Mouse (Mus musculus) gastrocnemius, postnatal 4 days (tissue): ENCODE data around the gene Alg2. TPM values are rescaled to one million over a fixed set of nuclear protein-coding genes. Genes with fewer than 3 reads are reported as not detected.

Source experiments
- DNase-seq, 2 experiments: peaks; one replicate each; pipeline ENCODE4 v3.0.0; 2021 to 2022; ENCODE audit warnings: low spot score in 2 of 2, mixed read lengths in 2 of 2
- long read RNA-seq, 2 experiments: library from polyadenylated mRNA; stranded (forward); transcript quantifications; one replicate each; pipeline ENCODE4 v2.0.0; 2021
- total RNA-seq, 2 experiments: library from RNA; stranded (reverse); gene quantifications; 2 replicates each; pipeline ENCODE4 v1.2.3; 2021

Alg2 gene
- total RNA-seq = 10 to 100 TPM; 21.7 to 24.9 TPM
- long read RNA-seq, experiment 1, transcript Alg2-201 (2 exons, 3,021 nt) = major isoform, 22 of 24 reads
- long read RNA-seq, experiment 1, partial matches to known transcripts = 0 of 24 reads
- long read RNA-seq, experiment 1, other reads (novel, unspliced or antisense) = 2 of 24 reads
- long read RNA-seq, experiment 2, transcript Alg2-201 (2 exons, 3,021 nt) = major isoform, 33 of 35 reads
- long read RNA-seq, experiment 2, partial matches to known transcripts = 0 of 35 reads
- long read RNA-seq, experiment 2, other reads (novel, unspliced or antisense) = 2 of 35 reads

DNA sequence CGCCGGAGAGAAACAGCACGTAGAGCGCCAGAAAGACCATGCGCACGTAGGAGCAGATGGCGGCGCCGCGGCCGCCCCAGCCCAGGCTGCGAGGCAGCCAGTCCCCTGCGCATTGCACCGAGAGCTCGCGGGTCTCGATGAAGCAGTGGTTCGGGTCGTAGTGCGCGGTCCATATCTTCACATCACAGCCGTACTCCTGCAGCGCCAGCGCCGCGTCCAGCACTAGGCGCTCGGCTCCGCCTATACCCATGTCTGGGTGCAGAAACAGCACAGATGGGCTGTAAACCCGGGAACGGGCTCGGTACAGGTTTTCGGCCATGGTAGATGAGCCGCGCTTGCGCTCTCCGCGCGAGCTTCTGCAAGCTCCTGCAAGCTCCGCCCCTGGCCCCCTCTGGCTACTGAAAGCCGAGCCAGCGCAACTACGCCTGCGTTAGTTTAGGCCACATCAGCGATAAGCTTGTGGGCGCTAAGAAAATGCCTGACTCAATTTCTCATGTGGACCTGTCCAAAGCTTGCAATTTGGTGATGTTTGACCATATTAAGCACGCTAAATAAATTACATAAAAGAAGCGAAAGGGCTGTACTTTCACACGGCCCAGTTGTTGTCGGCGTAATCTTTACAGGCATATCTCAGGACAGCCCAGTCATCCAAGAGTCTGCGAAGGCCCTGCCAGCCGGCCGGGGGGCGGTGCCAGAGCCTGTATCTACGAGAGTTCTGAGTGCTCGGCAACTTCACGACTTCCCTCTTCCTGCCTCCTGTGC, at the start of gene Alg2, which contains the start of gene Sec61b:
TSS of gene Alg2 (minus strand) at position 366 of the 762 bp plus-strand sequence.
TSS of gene Sec61b (plus strand) at position 691 of the 762 bp plus-strand sequence.
- DNase-seq = peak; percentile 88 to 97

DNA sequence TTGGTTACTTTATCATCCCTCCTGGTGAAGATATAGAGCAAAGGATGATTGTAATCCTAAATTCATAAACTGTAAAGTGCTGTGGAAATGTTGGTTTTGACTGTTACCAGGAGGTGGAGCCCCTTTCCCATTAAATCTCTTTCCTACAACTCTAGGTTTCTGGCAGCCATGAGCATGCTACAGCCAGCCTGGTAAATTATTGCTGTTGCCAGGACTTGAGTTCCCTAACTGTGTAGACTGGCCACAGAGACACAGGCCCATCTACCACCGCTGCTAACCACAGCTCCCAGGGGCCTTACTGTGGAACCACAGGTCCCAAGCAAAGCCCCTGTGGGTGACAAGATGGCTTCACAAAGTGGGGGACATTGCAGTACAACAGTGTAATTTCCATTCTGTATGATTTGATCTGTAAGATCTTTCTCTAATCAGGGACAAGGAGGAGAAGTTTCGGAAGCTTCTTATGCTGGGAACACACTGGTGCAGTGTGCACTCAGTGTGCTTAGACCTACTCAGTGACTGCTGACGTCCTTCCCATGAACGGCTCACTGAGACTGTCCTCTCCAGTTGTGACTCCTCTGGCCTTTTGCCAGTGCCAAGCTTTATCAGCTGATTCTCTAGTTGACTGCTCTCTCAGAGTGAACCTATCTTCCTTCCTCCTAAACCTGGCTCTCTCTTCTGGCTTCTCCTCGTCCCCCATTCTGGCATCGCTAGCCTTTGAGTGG, 47.9 kb upstream of the Alg2 start:
- DNase-seq = peak in 1 of 2 experiments; percentile 17

DNA sequence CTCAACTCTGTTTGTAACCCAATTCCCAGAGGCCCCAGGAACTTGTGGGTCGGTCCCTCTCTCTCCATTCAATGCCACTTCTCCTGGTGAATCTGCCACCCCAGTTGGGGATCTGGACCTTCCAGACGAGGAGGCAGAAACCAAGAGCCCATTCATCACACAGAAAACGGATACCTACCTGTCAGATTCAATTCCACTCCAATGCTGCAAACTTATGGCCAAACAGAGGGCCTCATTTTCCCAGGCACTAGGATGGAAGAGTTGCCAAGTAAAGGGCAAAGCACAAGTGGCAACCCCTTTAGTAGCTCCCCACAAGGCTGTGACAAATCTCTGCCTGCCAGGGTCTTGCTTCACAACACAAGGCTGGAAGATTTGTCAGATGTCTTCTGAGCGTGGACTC, 45.9 kb upstream of the Alg2 start:
- no peak for DNase-seq

DNA sequence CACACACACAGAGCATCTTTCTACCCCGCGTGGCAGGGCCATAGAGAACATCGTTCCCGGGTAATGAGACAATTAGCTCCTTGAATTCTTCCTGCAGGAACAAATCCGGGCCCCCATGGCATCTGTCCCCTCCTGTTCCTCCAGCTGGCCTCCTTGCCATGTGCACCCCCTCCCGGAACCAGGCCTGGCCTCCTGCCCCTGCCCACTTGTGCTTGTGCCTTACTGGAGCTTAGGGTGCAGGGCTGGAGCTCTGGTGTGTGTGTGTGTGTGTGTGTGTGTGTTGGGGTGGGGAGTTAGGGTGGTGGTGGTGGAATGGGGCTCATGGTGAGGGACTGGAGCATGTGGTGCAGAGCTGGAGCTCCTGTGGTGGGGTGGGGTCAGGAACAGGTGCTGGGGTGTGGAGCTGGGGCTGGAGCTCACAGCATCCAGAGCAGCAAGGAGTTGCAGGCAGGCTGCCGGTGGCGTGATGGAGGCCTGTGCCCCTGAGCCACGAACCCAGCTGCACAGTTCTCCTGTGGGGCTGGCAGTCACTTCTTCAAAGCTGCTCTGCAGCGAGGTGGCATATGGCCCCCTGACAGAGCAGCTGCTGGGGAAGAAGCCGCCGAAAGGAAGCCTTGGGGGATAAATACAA, 44.5 kb upstream of the Alg2 start:
- DNase-seq = no peak

DNA sequence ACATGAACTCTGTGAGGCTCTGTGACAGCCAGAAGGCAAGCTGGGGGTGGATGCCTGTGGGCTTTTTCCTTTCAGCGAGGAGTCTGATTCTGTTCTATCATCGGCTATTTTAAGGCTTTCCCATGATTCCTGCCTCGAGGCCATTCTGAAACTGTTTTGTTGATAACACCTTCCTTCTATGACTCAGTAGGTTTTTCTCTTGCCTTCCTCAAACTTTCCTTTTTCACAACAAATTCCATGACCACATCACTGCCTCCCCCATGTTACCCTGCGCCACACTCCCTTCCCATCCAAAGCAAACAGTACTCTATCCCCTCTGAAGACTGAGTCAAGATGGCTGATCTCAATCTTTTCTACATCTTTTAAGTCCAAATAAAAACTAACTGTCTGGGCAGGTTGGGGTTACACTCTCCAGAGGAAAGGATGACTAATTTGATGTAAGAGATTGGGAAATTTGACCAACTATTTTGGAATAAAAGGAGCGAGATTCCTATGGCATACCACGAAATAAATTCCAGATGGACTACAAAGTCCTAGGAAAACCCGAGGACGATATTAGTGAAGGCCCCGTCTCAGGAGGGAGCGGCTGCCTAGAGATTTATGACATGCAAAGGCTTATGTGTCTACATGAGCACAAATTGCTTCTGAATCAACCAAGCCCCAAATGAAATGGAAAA, 30.8 kb upstream of the Alg2 start:
- DNase-seq = no peak

DNA sequence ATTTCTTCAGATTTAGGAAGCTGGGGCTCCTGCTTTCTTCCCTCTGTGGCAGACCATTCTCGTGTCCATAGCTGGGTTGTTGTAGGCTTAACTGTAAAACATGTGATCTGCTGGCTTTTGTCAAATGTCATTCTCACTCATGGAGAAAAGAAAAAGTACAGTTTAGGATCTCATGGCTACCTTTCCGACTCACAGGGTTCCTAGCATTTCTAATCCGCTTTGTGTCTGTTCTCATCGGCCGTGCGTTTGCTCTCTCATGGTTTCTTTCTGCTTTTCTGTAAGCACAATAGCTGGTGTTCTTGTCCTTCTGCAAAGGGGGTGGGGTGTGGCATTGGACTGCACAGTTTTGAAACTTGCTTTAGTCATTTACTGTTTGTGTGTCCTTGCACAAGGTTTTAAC, 28.9 kb upstream of the Alg2 start:
- DNase-seq = no peak

DNA sequence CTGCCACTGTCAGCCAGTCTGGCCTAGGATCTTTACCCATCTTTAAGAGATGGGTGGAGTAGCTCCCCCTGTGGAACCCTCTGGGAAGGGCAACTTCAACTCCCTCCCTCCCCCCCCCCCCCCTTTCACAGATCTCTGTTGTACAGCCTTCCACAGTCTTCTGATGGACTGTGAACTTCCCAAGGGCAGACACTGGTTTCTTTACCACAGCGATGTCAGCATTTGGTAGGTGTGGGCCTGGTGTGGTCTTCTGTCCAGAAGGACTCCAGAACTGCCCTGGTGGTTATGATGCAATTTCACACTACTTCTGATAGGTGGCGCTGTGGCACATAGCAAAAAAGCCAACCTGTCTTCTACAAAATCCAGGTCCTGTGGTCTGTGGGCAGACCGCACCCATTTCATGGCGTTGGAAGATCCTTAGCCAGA, 28.4 kb upstream of the Alg2 start:
- DNase-seq = no peak

DNA sequence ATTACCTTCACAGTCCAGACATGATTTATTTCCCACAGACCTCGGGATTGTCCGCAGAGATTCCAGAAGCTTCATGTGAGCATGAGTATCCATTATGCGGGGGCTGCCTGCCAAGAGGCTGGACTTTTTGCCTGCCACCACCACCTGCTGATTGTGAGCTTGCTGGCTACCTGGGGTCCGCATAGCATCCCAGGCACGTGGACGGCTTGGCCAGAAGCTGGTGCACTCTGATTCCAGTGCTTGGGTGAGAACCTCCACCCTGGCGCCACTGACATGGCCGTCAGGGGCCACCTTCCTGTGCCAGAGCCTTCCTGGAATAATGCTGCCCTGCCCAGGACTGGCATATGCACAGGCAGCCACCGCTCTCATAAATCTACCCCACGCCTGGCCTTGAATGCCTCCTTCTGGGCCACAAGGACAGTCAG, 25.0 kb upstream of the Alg2 start:
- no peak for DNase-seq

DNA sequence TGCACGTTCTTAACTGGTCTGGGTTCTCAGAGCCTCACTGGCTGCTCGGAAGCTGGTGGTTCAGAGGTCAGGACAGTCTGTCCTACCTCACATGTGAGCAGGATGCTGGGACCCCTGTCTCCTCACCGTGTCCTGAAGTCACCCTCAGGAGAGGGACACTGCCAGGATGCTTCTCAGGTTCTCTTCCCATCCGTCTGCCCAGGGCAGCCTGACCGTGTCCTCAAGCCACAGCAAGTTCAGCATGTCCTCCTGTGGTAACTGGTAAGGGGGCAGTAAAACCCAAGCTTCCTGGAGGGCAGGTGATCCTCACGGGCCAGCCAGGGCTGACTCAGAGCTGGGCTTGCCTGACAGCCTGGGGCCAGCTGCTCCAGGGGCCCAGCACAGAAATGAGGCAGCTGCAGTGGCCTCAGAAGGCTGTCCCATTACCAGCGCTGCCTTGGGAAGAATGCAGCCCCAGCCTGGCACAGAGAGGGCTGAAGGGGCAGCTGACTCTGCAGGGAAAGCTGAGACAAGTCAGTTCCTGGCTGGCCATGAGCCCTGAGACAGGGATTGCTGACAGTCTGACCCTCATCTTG, 23.8 kb upstream of the Alg2 start:
- peak in 1 of 2 experiments; percentile 37 for DNase-seq

DNA sequence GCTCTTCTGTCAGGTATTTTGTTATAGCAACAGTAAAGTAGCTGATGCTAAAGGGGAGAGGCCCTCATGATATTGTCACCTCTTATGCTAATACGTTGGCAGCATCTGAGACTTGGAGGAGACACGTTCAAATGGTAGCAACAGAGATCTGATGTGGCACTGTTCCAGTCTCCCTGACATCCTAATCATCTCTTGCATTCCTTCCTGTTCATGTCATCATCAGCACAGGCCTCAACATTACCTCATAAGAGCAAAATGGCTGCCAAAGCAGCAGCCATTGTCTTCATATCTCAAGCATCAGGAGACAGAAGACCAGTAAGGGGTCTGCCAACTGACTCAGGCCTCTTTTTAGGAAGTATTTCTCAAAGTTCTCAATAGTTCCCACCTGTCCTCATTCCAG, 20.6 kb upstream of the Alg2 start:
- no peak for DNase-seq

DNA sequence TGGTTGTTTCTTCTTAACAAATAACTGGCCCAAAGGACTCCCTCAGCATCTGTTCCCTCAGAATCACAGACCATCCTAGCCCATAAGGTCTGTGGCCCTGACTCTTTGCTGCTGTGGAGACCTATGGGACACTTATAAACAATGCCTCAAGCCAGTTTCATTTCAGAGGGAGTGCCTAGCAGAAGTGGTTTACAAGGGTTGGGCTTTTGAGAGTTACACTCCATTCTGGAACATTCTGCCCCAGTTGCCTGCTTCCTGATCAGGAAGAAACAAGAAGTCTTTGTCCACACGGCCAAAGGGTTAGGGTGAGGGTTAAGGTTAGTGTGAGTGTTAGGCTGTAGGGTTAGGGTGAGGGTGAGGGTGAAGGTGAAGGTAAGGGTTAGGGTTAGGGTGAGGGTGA, 20.0 kb upstream of the Alg2 start:
- no peak for DNase-seq

DNA sequence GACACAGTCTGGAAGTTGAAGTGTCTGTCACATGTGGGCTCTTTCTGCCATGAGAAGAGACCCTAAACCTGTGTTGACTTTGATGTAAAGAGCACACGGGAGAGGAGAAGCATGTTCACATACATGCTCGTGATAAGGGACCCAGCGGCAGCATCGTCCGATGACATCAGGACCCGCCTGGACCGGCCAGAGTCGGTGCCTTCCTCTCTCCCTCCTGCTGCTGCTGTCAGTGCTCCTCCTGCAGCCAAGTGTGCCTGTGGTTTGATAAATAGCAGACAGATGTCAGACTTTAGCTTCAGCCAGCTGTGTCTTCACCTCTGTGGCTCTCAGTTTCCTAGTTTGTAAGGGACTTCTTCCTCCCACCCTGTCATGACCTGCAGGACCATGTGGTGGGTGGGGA, 19.3 kb upstream of the Alg2 start:
- no peak for DNase-seq

DNA sequence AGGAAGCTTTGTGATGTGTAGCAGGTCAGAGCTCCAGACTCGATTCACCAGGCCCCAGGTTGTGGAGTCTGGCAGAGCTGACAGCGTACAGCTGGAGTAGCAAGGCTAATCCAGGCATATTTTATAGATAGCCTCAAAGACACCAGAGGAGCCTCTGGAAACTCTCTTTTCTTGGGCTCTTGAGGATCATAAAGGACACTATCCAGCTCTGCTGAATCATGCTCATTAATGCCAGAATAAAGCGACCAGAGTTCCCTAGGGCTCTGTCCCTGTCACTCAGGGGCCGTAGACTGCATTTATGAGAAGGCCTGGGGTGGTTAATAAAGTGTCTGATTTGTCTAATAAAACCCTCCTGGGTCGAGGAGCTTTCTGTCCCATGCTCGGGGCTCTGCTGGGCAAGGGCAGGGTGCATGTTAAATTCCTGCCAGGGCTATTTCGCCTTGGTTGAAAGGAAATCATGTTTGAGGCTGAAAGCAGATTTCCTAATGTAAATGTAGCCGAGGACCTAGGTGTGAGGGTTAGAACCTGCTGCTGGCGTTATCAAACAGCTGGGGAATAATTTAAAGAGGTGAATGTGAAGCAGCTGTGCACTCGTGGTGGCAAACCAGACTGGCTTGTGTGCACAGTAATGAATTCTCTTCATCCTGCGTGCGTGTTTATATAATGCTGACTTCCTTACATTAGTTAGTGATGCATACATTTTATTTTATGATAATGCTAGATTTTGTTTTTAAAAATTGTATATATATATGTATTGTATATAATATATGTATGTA, 18.4 kb upstream of the Alg2 start:
- DNase-seq = no peak

DNA sequence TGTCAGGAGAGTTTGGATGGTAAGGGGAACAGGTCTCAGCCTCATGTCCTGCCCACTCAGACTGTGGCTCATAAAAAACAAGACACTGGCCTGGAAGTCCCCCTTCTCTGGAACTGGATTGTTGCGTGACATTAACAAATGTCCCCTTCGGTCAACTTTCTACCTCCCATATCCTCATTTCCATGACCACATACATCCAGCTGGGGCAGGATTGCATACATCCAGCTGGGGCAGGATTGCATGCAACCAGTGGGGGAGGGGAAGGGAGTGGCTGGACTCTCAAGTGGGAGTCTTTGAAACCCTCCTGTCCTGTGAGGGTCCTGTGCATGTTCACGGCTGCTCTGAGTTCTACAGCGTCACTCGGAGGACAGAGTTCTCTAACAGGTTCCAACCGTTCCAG, 17.1 kb upstream of the Alg2 start:
- no peak for DNase-seq

DNA sequence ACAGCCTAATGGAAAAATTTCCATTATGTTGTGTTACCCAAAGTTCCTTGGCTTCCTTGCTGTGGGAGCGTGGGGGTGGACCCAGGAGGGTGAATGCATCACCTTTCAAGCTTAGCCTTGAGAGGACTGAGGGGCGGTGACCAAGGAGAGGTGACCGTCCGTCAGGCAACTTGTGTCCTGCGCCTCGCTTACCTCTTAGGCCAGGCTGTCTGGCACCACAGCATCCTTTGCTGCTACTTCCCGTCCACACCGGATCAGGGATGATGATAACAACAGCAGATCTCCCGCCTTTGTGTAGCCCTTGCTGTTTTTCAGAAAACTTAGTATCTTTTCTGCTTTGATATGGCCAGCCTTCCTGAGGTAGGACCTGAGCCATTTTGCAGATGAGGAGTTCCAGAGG, 6.4 kb upstream of the Alg2 start:
- DNase-seq = no peak

DNA sequence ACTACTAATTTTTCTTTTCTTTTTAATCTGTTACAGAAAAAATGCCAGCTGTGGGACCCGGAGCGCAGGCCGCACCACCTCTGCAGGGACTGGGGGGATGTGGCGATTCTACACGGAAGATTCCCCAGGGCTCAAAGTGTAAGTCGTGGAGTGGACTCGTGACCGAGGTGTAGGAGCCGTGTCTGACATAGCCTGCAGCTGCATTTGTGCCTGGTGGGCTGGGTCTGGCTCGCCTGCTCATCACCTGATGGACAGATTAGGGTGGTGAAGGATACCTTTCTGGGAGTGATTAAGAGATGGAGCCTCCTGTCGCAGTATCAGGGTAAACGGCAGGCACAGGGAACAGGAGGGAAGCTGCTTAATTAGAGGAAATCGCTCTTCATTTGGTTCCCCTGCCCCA, 6.0 kb upstream of the Alg2 start:
- no peak for DNase-seq

DNA sequence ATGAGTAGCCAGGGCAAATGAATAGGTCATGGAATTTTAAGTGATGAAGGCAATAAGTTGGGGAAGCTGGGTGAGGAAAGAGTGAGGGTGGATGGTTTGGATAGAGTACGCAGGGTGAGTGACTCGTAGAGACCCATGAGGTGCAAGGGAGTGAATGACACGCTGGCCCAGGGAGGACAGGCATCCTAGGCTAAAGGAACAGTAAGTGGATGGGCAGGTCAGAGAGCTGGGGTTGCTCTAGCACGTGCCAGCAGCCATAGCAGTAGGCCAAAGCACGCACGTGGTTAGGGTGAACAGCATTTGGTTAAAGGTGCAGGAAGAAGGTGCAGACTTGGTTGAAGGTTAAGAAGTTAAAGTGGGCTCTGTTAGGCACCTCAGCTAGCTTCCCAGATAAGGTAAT, 3.4 kb upstream of the Alg2 start:
- no peak for DNase-seq

DNA sequence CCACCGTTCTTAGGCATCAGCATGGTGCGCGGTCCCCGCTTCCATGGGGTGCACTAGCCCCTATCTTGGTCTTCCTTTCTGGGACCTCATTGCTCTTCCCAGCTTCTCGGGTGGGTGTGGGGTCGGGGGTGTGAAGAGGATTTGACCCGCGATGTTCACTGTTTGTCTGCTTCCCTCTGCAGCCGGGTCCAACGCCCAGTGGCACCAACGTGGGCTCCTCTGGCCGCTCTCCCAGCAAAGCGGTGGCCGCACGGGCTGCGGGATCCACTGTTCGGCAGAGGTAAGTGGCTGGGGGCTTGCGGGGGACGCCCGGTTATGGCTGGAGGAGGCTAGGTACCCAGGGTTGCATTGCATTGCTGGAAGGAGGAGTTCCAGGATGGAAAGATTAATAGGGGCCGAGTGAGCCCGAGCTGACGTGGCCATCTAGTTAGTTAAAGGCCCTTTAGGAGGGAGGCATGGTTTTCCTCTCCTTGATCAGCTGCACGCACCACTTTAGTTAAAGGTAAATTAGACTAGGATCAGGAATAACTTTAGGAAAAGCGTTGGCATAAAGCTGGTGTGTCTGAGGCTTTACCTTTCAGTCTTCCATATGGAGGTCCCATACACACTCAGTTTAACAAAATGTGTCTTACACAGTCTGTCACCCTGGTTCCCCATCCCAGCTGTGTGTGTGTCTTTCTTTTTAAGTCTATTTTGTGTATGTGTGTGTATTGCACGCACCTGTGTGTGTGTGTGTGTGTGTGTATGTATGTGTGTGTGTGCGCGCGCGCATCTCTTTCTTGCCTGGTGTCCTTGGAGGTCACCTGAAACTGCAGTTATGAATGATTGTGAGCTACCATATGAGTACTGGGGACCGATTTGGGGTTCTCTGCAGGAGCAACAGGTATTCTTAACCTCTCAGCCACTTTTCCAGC, 854 bp upstream of the Alg2 start:
- DNase-seq = no peak

DNA sequence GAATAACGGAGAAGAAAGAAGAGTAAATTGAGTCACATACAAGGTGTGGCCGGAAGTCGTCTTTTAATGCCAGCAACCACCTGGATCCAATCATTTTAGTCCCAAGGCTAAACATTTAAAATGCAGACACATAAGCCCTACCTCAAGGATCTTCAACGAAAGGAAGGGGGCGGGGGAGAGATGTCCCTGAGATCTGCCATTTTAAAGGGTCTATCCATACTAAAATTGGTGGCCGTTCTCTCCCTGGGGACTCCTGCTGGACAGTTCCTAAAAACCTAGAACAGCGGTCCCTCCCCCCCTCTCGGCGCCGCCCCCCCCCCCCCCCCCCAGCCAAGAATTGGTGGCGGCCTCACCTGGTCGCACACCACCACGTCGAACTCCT, 556 bp downstream of the Alg2 start:
- peak in 1 of 2 experiments; percentile 20 for DNase-seq
